Mouse (Mus musculus): Measurements from ENCODE around the gene Kazn.

The Kazn gene

DNA sequence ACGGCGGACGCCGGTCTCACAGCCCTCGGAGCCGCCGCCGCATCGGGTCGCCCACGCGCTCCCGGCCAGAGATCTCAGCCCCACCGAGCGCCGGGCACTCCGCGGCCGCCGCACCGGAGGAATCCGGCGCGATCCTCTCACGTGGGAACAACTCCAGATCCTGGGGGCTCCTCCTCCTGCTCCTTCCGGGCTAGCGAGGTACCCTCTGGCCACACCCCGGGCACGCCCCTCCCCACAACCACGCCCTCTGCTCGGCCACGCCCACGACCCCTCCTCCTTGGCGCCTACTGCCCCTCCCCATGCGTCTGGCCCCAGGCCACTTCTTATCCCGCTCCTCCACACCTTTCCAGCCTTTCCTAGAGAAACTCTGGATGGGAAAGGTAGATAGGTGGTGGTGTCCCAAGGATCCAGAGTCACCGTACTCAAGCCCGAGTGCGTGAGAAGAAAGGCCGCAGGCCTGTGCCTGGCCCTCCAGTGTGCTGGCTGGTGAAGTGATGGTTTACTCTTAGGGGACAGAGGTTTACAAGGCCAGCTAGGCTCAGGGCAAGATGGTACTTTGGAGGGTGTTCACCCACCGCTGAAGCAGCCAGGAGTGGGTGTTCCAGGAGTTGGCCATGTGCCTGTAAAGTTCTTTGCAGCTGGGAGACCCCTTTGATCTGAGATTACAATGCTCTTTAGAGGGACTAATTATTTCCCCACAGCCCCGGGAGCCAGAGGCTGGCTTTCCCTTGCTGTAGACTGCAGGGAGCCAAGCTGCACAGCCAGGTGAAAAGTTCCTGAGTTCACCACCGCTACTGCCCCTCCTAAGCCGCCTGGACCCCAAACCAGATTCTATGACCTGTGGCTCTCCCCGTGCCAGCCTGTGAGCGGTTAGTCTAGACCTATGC, at the start of gene Kazn:
TSS of gene Kazn (minus strand) at position 162 of the 887 bp plus-strand sequence.
- DNase-seq (ENCODE audit: low spot score in 2 of 2), result peak; percentile 52 to 73

DNA sequence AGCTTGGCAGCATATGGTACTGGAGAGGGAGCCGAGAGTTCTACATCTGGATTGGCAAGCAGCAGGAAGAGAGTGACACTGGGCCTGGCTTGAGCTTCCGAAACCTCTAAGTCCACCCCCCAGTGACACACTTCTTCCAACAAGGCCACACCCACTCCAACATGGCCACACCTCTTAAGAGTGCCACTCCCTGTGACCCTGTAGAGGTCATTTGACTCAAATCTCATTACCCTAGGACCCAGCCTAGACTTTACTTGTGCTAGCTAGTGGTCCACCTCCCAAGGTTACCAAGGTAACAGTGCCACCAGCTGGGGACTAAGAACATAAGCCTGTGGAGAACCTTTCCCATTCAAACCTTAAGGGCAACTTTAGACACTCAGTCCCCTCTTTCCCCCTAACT, 46.3 kb upstream of the Kazn start:
- no peak for DNase-seq (ENCODE audit: low spot score in 2 of 2)

DNA sequence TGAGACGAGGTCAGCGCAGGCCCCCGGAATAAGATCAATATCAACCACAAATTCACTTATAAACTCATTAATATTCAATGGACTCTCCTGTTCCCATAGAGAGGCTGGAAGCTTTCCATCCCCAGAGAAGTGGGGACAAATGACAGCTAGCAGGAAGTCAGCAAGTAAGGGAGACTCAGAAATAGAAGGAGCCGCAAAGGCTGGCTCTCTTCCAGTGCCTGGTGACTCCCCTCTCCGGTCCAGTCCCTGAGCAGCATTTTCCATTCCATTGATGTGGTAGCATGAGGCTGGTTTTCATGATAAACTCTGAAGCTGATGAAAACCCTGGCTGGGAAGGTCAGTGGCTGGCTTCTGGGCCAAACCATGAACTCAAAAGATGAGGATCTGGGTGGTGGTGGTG, 44.7 kb upstream of the Kazn start:
- DNase-seq (ENCODE audit: low spot score in 2 of 2), result no peak

DNA sequence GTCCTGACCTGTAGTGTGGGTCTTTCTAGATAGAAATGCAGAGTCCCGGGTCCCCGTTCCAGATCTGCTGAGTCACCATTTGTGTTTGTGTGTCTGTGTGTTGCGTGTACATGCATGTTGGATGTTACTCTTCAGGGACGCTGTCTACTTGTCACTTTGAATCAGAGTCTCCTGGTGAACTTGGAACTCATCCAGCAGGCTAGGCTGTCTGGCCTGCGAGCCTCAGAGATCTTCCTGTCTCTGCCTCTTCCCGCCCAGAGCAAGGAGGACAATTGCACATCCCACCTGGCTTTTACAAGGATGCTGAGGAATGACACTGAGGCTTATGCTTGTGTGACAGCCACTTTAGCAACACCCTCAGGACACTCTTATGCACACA, 39.0 kb upstream of the Kazn start:
- no peak for DNase-seq (ENCODE audit: low spot score in 2 of 2)

DNA sequence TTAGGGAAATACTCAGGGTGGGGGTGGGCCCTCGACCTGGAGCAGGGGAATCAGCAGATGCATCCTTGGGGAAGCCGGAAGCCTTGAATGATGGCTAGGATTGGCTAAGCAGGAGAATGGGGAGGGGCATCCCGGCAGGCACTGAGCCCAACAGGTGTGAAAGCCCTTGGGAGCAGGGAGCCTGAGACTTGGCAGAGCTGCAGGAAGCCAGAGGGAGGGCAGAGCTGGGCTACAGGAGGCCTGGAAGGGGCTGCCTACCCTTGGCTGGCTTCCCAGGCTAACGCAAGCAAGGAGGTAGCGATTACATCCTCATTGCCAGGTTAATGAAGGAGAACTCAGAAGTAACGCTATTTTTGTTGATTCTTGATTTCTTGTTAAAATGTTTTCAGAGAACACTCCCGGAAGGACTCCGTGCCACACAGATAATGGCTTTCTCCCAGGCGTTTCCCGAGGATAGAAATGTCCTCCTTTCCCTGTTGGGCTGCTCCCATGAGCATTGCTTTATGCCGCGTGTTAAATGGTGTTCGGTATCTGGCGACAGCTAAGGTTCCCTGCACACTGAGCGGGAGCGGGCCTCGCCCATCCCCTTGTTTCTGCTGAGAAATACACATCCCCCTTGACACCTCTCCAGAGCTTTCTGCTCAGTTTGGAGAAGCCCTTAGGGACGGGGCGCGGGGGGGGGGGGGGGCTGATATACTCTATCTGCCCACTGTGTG, 38.4 kb upstream of the Kazn start:
- DNase-seq (ENCODE audit: low spot score in 2 of 2), result no peak

DNA sequence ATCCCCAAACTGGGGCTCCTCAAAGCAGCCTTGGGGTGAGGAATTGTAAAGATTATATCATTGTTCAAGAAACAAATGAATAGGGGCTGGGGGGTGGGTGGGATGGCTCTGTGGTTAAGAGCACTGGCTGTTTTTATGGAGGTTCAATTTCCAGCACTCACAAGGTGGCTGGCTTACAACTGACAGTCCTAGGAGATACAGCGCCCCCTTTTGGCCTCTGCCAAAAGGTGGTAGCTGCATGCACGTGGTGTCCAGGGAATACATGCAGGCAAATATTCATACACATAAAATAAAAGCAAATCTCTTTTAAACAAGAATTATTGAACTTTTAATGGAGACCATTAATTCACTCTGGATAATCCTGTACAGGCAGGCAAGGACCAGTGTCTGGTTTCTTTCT, 36.0 kb upstream of the Kazn start:
- DNase-seq (ENCODE audit: low spot score in 2 of 2), result no peak

- no peak for DNase-seq (ENCODE audit: low spot score in 2 of 2)
These were observed 35.4 kb upstream of the Kazn start for GRCm38 (mm10) chr4:142274441-142275234.

DNA sequence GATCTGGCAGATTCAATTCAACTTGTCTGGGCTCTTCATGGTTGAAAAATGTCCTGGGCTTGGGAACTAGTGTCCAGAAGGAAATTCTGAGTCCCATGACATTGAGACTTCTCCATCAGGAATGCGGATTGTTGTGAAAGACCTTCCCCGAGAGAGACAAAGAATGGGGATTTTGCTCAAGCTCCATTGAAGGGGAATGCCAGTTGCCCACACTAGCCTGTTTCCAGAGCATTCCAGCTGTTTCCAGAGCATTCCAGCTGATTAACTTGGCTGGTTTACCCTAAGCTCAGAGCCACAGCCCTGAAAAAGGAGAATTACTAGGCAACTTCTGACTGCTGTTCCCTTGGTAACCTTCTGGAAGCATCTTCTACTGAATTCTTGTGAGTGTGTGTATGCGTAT, 32.3 kb upstream of the Kazn start:
- no peak for DNase-seq (ENCODE audit: low spot score in 2 of 2)

- no peak for DNase-seq (ENCODE audit: low spot score in 2 of 2)
These were observed 28.6 kb upstream of the Kazn start for GRCm38 (mm10) chr4:142267832-142268231.

- DNase-seq (ENCODE audit: low spot score in 2 of 2), result peak in 1 of 2 experiments; percentile 39
These were observed 28.2 kb upstream of the Kazn start for GRCm38 (mm10) chr4:142267348-142267819.

DNA sequence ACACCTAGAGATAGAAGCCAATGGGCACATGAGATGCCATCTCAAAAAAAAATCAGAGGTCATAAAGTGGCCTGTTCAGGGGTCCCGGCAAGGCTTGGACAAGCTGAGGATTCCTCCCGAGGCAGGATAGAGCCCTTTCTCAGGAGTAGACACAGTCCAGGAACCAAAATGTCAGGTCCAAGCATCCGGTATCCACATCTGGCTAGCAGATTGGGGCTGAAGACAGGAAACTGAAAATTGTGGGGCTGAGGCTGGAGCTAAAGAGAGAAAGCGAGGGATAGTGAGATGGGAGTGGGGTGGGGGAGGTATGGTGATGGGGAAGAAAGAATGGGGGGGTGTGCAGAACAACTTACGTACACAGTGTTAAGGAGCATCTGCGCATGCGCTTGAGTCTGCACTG, 25.1 kb upstream of the Kazn start:
- no peak for DNase-seq (ENCODE audit: low spot score in 2 of 2)

- no peak for DNase-seq (ENCODE audit: low spot score in 2 of 2)
These were observed 22.5 kb upstream of the Kazn start for GRCm38 (mm10) chr4:142261725-142262124.

- no peak for DNase-seq (ENCODE audit: low spot score in 2 of 2)
These were observed 19.5 kb upstream of the Kazn start for GRCm38 (mm10) chr4:142258730-142259129.

DNA sequence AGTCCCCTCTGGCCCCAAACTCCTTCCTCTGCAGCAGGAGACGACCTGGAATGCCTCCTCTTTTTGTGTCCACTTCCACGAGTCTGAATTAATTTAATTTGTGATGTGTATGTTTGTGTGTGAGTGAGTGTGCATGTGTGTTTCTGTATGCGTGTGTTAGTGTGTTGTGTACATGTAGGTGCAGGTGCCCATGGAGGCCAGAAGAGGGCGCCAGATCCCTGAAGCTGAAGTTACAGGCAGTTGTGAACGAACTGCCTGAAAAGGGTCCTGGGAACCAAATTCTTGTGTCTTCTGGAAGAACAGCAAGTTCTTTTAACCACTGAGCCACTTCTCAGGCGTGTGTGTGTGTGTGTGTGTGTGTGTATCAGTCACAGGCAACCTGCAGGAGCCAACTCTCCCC, 14.9 kb upstream of the Kazn start:
- DNase-seq (ENCODE audit: low spot score in 2 of 2), result no peak

DNA sequence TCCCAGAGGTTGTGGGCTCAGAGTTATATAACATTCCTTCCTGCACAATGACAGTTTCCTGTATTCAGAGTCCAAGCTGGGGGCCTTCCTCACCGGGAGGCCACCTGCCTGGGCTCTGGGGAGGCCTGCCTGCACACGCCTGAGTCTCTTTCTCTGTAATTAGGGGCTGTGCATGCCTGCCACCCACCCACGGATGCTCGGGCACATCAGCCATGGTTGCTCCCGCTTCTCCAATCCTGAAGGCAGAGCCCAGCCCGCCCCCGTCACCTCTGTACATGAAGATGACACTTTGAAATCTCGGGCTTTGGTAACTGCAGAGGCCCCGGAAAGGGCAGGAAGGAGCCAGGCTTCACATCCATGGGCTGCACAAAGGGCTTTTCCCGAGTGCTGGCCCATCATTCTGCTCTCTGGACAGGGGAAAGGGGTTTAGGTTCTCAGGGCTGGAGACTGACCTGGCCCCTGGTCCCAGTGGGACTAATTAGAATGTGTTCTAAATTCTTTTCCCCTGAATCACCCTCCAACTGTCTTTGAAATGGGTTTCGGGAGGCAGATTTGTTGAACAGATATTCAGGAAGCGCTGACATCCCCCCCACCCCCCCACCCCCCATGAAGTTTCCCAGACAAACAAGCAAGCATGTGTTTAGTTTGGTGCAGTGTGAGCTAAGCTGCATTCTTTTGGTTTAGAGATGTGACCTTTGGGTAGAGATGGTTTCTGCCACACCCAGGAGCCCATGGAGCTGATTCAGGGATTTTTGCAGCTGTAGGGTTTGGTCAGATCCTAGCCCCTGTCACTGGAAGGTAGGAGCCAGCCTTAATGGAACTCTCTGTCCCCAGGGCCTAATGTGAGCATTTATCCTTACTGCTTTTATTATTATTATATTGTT, 12.5 kb upstream of the Kazn start:
- no peak for DNase-seq (ENCODE audit: low spot score in 2 of 2)

- DNase-seq (ENCODE audit: low spot score in 2 of 2), result no peak
These were observed 10.9 kb upstream of the Kazn start for GRCm38 (mm10) chr4:142250054-142250453.

DNA sequence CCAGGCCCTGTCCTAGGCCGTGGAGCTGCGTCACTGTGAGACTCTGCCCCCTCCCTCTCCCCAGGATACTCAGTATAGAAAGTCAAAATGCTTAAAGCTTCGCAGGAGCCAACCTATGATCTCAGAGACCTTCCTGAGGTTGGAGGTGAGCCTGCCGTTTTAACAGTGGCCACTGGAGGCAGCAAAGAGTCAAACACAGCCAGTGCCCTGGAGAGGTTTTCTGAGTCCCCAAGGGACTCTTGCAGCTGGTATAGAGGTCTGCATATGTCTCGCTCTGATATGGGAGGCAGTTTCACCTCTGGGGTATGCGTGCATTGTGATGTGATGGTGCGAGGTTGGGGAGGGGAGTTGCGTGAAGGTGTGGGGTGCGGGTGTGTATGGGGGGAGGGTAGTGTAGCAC, 10.2 kb upstream of the Kazn start:
- peak in 1 of 2 experiments; percentile 39 for DNase-seq (ENCODE audit: low spot score in 2 of 2)

DNA sequence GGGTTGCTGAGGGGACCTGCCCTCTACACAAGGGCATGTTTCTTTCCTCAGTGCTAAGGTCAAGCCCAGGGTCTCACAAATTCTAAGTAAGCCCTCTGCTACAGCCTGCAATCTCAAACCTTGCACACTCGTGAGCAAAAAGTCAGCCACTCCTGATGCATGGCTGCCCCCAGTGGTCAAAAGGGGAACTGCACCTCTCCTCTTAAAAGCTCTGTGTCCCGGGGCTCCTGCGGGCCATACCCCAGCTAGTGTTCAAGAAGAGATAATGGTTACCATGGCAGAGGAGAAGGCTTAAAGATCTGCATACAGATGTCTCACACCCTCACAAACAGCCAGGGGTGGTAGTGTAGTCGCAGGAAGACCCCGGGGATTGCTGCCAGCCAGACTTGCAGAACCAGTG, 9.2 kb upstream of the Kazn start:
- peak in 1 of 2 experiments; percentile 73 for DNase-seq (ENCODE audit: low spot score in 2 of 2)

- no peak for DNase-seq (ENCODE audit: low spot score in 2 of 2)
These were observed 7.5 kb upstream of the Kazn start for GRCm38 (mm10) chr4:142246698-142247097.

- DNase-seq (ENCODE audit: low spot score in 2 of 2), result no peak
These were observed 5.4 kb upstream of the Kazn start for GRCm38 (mm10) chr4:142244641-142245040.

DNA sequence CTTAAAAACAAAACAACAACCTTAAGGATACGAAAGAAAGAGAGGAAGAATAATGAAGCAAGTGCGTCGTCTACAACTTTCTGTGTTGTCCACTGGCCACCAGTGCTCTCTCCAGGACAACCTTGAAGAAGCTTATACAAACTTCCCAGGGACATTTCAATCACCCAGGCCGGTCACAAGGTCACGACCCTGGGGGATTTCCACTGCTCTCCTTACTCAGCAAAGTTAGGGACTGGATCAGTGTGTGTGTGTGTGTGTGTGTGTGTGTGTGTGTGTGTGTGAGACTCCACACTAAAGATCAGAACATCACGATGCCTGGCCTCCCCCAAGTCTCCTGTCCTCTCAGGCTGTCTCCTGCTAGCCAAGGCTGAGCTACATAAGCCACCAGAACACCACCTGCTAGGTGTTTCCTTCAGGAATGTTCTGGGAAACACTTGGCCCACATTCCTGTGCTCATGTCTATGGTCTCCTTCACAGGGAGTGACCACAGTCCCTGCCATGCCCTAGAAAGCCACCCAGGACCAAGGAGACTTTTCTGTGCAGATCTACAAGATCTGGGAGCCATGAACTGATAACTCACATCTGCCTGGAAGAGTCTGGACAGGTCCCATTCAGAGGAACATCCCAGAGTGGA, 3.7 kb upstream of the Kazn start:
- no peak for DNase-seq (ENCODE audit: low spot score in 2 of 2)
